Mouse (Mus musculus) spleen, adult 2 months (tissue): ENCODE data around the gene Higd2a.

Source experiments
- CTCF ChIP-seq: fragments of 200-500 bp; IDR thresholded peaks from 2 replicates; pipeline ENCODE4 v1.5.1; 2011; ENCODE audit warnings: mild to moderate bottlenecking, inconsistent platforms; ENCODE audit not compliant: insufficient read depth, insufficient read length, insufficient replicate concordance; ENCODE audit errors: extremely low read depth
- POLR2A ChIP-seq: fragments of 200-500 bp; IDR thresholded peaks from 2 replicates; pipeline ENCODE4 v1.6.1; 2011; ENCODE audit warnings: low read depth, low read length, inconsistent platforms

GRCm38 (mm10) chr13:54559656-54560055 is 30.4 kb upstream of the Higd2a start:
- TF ChIP-seq CTCF (no peak), POLR2A (no peak)
